Mouse (Mus musculus): ENCODE measurements around the gene Tent4a. TPM values are rescaled to one million over a fixed set of nuclear protein-coding genes. Genes with fewer than 3 reads are reported as not detected.
"Not testable (repeated sequence)": the region's sequence is repeated elsewhere in the genome, so short reads cannot be mapped to it uniquely, and the experiment has no call there.

Gene Tent4a
- 6.4 and 7.2 TPM in 2 replicates for polyA plus RNA-seq (2015; fragmentation: Nextera tagmentation; extraction: Ambion mirVana)

- Histone ChIP-seq H3K4me2 (peak within 1 kb of the TSS; percentile 88), H3K9me3 (no peaks in the 10 kb centered on the region), H3K4me3 (peak within 1 kb of the TSS; percentile 94), H3K27ac (peak within 1 kb of the TSS; percentile 93), H3K27me3 (no peaks in the 10 kb centered on the region), H3K9ac (peak within 1 kb of the TSS; percentile 93), H3K4me1 (peaks cover 57% of the 10 kb centered on the region), H3K36me3 (peaks cover 14% of the 10 kb centered on the region)
- under 1% methylated on average over 34 of the region's 57 CpGs for WGBS
- peak; percentile 84 for ATAC-seq (ENCODE audit: insufficient number of reproducible peaks, insufficient read depth, low FRiP score, low TSS enrichment, low read depth)
These were observed at the start of gene Tent4a for GRCm38 (mm10) chr13:69534334-69534653. Tent4a (minus strand) TSS chr13:69534617.

- Histone ChIP-seq H3K9me3 (no peaks in the 10 kb centered on the region), H3K4me2 (no peak overlapping the region), H3K27me3 (no peaks in the 10 kb centered on the region), H3K27ac (no peak overlapping the region), H3K4me3 (no peak overlapping the region), H3K4me1 (no peaks in the 10 kb centered on the region), H3K36me3 (no peaks in the 10 kb centered on the region), H3K9ac (no peak overlapping the region)
- no peak for ATAC-seq (ENCODE audit: insufficient number of reproducible peaks, insufficient read depth, low FRiP score, low TSS enrichment, low read depth)
- 89% methylated on average over 6 of the region's 6 CpGs for WGBS
These were observed 49.2 kb upstream of the Tent4a start for GRCm38 (mm10) chr13:69583591-69583990.

DNA sequence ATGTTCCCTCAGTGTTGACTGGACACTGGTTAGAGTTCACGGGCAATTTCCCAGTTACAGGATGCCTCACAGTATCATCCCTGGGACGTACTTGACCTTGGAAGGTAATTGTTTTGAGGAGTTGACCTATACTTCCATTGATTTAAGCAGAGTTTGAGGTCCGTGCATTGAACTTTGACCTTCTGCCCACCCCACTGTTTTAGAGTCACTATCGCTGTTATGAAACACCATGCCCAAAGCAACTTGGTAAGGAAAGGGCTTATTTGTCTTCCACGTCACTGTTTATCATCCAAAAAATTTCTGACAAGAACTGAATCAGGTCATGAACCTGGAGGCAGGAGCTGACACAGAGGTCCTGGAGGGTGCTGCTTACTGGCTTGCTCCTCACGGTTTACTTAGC lies 48.0 kb upstream of the Tent4a start:
- no peak overlapping the region for H3K4me2 ChIP-seq
- no peaks in the 10 kb centered on the region for H3K4me1 ChIP-seq
- H3K9ac ChIP-seq, result no peak overlapping the region
- 0 out of 2 replicates have a peak, but pooled peaks have one; percentile 28 for ATAC-seq (ENCODE audit: insufficient number of reproducible peaks, insufficient read depth, low FRiP score, low TSS enrichment, low read depth)
- no peaks in the 10 kb centered on the region for H3K36me3 ChIP-seq
- H3K27ac ChIP-seq, result no peak overlapping the region
- H3K4me3 ChIP-seq, result no peak overlapping the region
- H3K27me3 ChIP-seq, result no peaks in the 10 kb centered on the region
- H3K9me3 ChIP-seq, result no peaks in the 10 kb centered on the region
- WGBS, result 87% methylated on average over 6 of the region's 6 CpGs

GRCm38 (mm10) chr13:69577181-69577834 lies 42.9 kb upstream of the Tent4a start:
- Histone ChIP-seq H3K27me3 (no peaks in the 10 kb centered on the region), H3K9ac (no peak overlapping the region), H3K4me3 (no peak overlapping the region), H3K36me3 (no peaks in the 10 kb centered on the region), H3K4me2 (no peak overlapping the region), H3K27ac (no peak overlapping the region), H3K9me3 (no peaks in the 10 kb centered on the region), H3K4me1 (no peaks in the 10 kb centered on the region)
- ATAC-seq (ENCODE audit: insufficient number of reproducible peaks, insufficient read depth, low FRiP score, low TSS enrichment, low read depth), result no peak
- 90% methylated on average over 16 of the region's 16 CpGs for WGBS

GRCm38 (mm10) chr13:69576676-69577075 lies 42.3 kb upstream of the Tent4a start:
- H3K36me3 ChIP-seq, result no peaks in the 10 kb centered on the region

DNA sequence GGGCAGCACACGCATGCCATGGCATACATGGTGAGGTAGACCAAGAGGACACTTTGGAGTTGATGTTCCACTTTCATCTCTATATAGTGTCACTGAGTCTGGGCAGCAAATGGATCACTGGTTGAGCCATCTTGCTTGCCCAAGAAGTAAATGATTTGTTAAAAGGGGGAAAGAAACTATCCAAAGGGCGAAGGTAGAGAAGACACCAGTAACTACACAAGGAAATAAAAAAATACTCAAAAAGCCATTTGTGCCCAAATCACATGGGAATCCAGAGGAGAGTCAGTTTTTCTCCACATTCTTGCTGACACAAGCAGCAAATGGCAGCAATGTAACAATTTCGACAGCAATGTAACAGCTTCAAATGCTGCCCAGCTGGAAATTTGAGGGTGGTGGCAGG lies 38.2 kb upstream of the Tent4a start:
- 92% methylated on average over 3 of the region's 3 CpGs for WGBS
- Histone ChIP-seq H3K27ac (no peak overlapping the region), H3K36me3 (no peaks in the 10 kb centered on the region), H3K4me2 (no peak overlapping the region), H3K27me3 (no peaks in the 10 kb centered on the region), H3K9ac (no peak overlapping the region), H3K4me1 (no peaks in the 10 kb centered on the region), H3K4me3 (no peak overlapping the region), H3K9me3 (no peaks in the 10 kb centered on the region)
- no peak for ATAC-seq (ENCODE audit: insufficient number of reproducible peaks, insufficient read depth, low FRiP score, low TSS enrichment, low read depth)

More at GRCm38 (mm10) chr13:69576676-69577075, 42.3 kb upstream of the Tent4a start:
- no peaks in the 10 kb centered on the region for H3K9me3 ChIP-seq
- no peak overlapping the region for H3K27ac ChIP-seq
- no peak overlapping the region for H3K9ac ChIP-seq
- H3K4me2 ChIP-seq, result no peak overlapping the region
- H3K4me3 ChIP-seq, result no peak overlapping the region
- WGBS, result 47% methylated on average over 11 of the region's 11 CpGs
- H3K4me1 ChIP-seq, result no peaks in the 10 kb centered on the region
- ATAC-seq (ENCODE audit: insufficient number of reproducible peaks, insufficient read depth, low FRiP score, low TSS enrichment, low read depth), result no peak
- no peaks in the 10 kb centered on the region for H3K27me3 ChIP-seq

DNA sequence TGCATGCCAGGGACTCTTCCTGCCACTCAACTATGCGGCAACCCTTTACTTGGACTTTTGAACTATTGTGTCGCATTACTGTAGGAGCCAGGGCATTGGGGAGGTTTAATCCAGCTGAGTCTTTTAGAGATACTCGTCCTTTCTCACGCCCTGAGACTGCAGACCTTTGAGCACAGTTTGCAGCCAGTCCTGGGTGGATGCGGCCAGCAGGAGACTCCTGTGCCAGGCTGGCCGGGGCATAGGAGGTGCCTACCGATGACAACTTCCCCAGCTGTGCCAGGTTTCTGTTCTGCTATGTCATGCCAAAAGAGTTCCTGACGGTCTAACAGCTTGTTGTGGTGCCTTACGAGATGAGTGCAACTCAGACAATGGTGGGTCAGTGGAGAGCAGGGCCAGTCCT lies 34.8 kb upstream of the Tent4a start:
- no peak for ATAC-seq (ENCODE audit: insufficient number of reproducible peaks, insufficient read depth, low FRiP score, low TSS enrichment, low read depth)
- 82% methylated on average over 9 of the region's 9 CpGs for WGBS
- H3K4me2 ChIP-seq, result no peak overlapping the region
- no peaks in the 10 kb centered on the region for H3K4me1 ChIP-seq
- H3K27ac ChIP-seq, result no peak overlapping the region
- no peak overlapping the region for H3K9ac ChIP-seq
- no peak overlapping the region for H3K4me3 ChIP-seq
- no peaks in the 10 kb centered on the region for H3K9me3 ChIP-seq
- no peaks in the 10 kb centered on the region for H3K27me3 ChIP-seq
- no peaks in the 10 kb centered on the region for H3K36me3 ChIP-seq

- H3K9ac ChIP-seq; H3K27ac ChIP-seq; H3K36me3 ChIP-seq; H3K4me1 ChIP-seq; H3K4me3 ChIP-seq; H3K9me3 ChIP-seq; H3K27me3 ChIP-seq; H3K4me2 ChIP-seq; ATAC-seq (ENCODE audit: insufficient number of reproducible peaks, insufficient read depth, low FRiP score, low TSS enrichment, low read depth): not testable (repeated sequence)
- 88% methylated on average over 4 of the region's 4 CpGs for WGBS
These were observed 31.0 kb upstream of the Tent4a start for GRCm38 (mm10) chr13:69565401-69565800.

GRCm38 (mm10) chr13:69564573-69564972 lies 30.2 kb upstream of the Tent4a start:
- no peak for ATAC-seq (ENCODE audit: insufficient number of reproducible peaks, insufficient read depth, low FRiP score, low TSS enrichment, low read depth)
- Histone ChIP-seq H3K36me3 (no peaks in the 10 kb centered on the region), H3K27me3 (no peaks in the 10 kb centered on the region), H3K4me1 (no peaks in the 10 kb centered on the region), H3K9ac (no peak overlapping the region), H3K4me2 (no peak overlapping the region), H3K27ac (no peak overlapping the region), H3K4me3 (no peak overlapping the region), H3K9me3 (no peaks in the 10 kb centered on the region)

GRCm38 (mm10) chr13:69563905-69564304 lies 29.5 kb upstream of the Tent4a start:
- WGBS, result 65% methylated on average over 3 of the region's 3 CpGs
- ATAC-seq (ENCODE audit: insufficient number of reproducible peaks, insufficient read depth, low FRiP score, low TSS enrichment, low read depth), result no peak
- no peak overlapping the region for H3K4me2 ChIP-seq
- H3K9ac ChIP-seq, result no peak overlapping the region
- no peaks in the 10 kb centered on the region for H3K4me1 ChIP-seq
- no peaks in the 10 kb centered on the region for H3K9me3 ChIP-seq
- H3K27ac ChIP-seq, result no peak overlapping the region
- H3K4me3 ChIP-seq, result no peak overlapping the region
- H3K36me3 ChIP-seq, result no peaks in the 10 kb centered on the region
- H3K27me3 ChIP-seq, result no peaks in the 10 kb centered on the region

- H3K4me1 ChIP-seq, result no peaks in the 10 kb centered on the region
- H3K4me2 ChIP-seq, result no peak overlapping the region
- H3K9me3 ChIP-seq, result no peaks in the 10 kb centered on the region
- no peaks in the 10 kb centered on the region for H3K36me3 ChIP-seq
- H3K4me3 ChIP-seq, result no peak overlapping the region
- no peak overlapping the region for H3K9ac ChIP-seq
- WGBS, result 71% methylated on average over 12 of the region's 12 CpGs
- H3K27ac ChIP-seq, result no peak overlapping the region
- ATAC-seq (ENCODE audit: insufficient number of reproducible peaks, insufficient read depth, low FRiP score, low TSS enrichment, low read depth), result no peak
- H3K27me3 ChIP-seq, result no peaks in the 10 kb centered on the region
These were observed 28.5 kb upstream of the Tent4a start for GRCm38 (mm10) chr13:69562654-69563574.

DNA sequence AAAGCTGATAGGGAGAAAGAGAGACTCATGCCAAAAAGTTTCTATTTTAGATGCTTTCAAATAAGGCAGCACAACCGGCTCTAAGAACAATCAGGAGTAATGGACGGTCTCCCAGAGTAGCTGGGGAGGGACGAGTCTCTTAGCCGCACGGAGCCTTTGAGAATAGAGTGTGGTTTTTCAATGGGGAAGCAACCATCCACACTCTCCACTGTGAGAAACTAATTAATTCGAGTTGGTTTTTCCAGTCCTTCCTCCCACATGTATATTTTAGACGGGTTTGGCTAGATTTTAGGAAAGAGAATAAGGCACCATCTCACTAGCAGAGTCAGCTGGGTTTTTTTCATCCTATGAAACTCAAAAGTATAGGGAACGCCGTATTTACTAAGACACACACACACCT lies 27.6 kb upstream of the Tent4a start:
- no peaks in the 10 kb centered on the region for H3K4me1 ChIP-seq
- H3K27ac ChIP-seq, result no peak overlapping the region
- no peaks in the 10 kb centered on the region for H3K27me3 ChIP-seq
- WGBS, result 77% methylated on average over 9 of the region's 9 CpGs
- no peaks in the 10 kb centered on the region for H3K9me3 ChIP-seq
- no peak overlapping the region for H3K4me2 ChIP-seq
- ATAC-seq (ENCODE audit: insufficient number of reproducible peaks, insufficient read depth, low FRiP score, low TSS enrichment, low read depth), result no peak
- H3K36me3 ChIP-seq, result no peaks in the 10 kb centered on the region
- H3K9ac ChIP-seq, result no peak overlapping the region
- no peak overlapping the region for H3K4me3 ChIP-seq

Data from embryonic facial prominence, embryonic 13.5 days (tissue).